Mouse (Mus musculus) limb, embryonic 11.5 days (tissue): ENCODE data around the gene Zfhx3. TPM values are rescaled to one million over a fixed set of nuclear protein-coding genes. Genes with fewer than 3 reads are reported as not detected.

Source experiments
- ATAC-seq: fragments of 200-750 bp; cut with Nextera tagmentation; 2 replicates; pipeline ENCODE4 v1.8.0; 2017; ENCODE audit warnings: low read depth; ENCODE audit not compliant: insufficient number of reproducible peaks, low FRiP score, low TSS enrichment
- DNase-seq: peaks from one replicate; pipeline ENCODE4 v3.0.0-alpha.2; 2015; ENCODE audit warnings: low spot score
- H3K27ac ChIP-seq: fragments of 300-500 bp; sonication (generic); replicated peaks from 2 replicates; pipeline ENCODE4 v1.5.1; 2014; ENCODE audit warnings: low read depth, mild to moderate bottlenecking, low read length
- H3K27me3 ChIP-seq: fragments of 300-500 bp; sonication (generic); 2 replicates; pipeline ENCODE4 v1.6.1; 2014; ENCODE audit warnings: mild to moderate bottlenecking, low read length, mixed read lengths; ENCODE audit not compliant: control insufficient read depth, insufficient read depth
- H3K36me3 ChIP-seq: fragments of 300-500 bp; sonication (generic); 2 replicates; pipeline ENCODE4 v1.6.1; 2014; ENCODE audit warnings: mild to moderate bottlenecking, low read length, moderate library complexity, mixed read lengths; ENCODE audit not compliant: control insufficient read depth, insufficient read depth
- H3K4me1 ChIP-seq: fragments of 300-500 bp; sonication (generic); 2 replicates; pipeline ENCODE4 v1.6.1; 2014; ENCODE audit warnings: low read length, mixed read lengths; ENCODE audit not compliant: control insufficient read depth, insufficient read depth
- H3K4me2 ChIP-seq: fragments of 300-500 bp; sonication (generic); 2 replicates; pipeline ENCODE4 v1.6.1; 2014; ENCODE audit warnings: low read depth, mild to moderate bottlenecking, moderate library complexity; ENCODE audit not compliant: severe bottlenecking
- H3K4me3 ChIP-seq: fragments of 300-500 bp; sonication (generic); 2 replicates; pipeline ENCODE4 v1.5.1; 2014; ENCODE audit warnings: low read depth, low read length
- H3K9ac ChIP-seq: fragments of 300-500 bp; sonication (generic); 2 replicates; pipeline ENCODE4 v1.6.1; 2014; ENCODE audit warnings: mild to moderate bottlenecking, low read length
- H3K9me3 ChIP-seq: fragments of 300-500 bp; sonication (generic); 2 replicates; pipeline ENCODE4 v1.6.1; 2016; ENCODE audit warnings: low read length; ENCODE audit not compliant: control insufficient read depth
- WGBS: fragments of 180-500 bp; shearing (Covaris S2); extraction: QIAGEN DNeasy Blood & Tissue Kit; methylation state at CpG from one replicate; pipeline ENCODE4 v1.1.7; 2014; 5-methylcytosine and 5-hydroxymethylcytosine counted together
- polyA plus RNA-seq: library from polyadenylated mRNA; unstranded; fragments of >200 nt; fragmentation: Nextera tagmentation; extraction: Ambion mirVana; gene quantifications from 2 replicates; pipeline ENCODE4 v1.2.1, GENCODE M21; 2014

The Zfhx3 gene
- polyA plus RNA-seq, 1 experiment from 2014 or later: 36.4 TPM

- Histone ChIP-seq H3K27ac (no peak overlapping the region), H3K36me3 (no peaks in the 10 kb centered on the region), H3K4me2 (no peak overlapping the region), H3K4me1 (peaks cover 12% of the 10 kb centered on the region; the same call in 1 of the 2 replicates), H3K4me3 (no peak overlapping the region), H3K27me3 (no peaks in the 10 kb centered on the region), H3K9ac (no peak overlapping the region), H3K9me3 (no peaks in the 10 kb centered on the region)
- no peak for DNase-seq
- 73% methylated on average over 11 of the region's 11 CpGs for WGBS
- ATAC-seq: no peak
These were observed 611.5 kb downstream of the Zfhx3 start for GRCm38 (mm10) chr8:108553808-108554577.

DNA sequence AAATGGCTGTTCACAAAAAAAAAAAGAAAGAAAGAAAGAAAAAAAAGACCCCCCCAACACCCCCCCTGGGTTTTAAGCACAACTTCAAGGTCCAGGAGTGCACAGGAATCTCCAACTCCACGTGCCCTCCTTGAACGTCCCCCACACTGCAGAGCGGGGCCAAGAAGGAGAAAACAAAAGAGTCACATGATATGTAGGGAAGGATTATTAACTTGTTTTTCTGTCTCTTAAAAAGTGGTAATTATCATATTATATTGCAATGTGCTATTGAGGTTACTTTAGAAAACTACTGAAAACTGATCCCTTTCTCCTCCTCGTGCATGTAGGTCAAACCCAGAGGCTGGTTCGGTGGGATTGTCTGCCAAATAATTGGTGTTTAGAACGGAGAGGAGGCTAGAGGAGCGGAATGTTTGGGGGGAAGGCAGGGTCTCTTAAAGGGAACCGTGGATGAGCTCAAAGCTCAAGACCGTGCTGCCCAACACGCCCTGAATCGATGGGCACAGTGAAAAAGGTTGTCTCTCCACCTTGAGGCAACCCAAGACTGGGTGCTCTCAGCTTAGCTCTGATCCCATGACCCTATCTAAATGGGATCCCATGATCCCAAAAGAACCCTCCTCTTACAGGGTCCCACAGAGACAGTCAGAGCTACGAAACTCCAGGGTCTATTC lies 612.3 kb downstream of the Zfhx3 start:
- H3K9ac ChIP-seq: no peak overlapping the region

GRCm38 (mm10) chr8:108563420-108563819 lies 621.0 kb downstream of the Zfhx3 start:
- no peak overlapping the region for H3K27ac ChIP-seq
- no peak overlapping the region for H3K4me2 ChIP-seq
- 86% methylated on average over 6 of the region's 6 CpGs for WGBS
- no peaks in the 10 kb centered on the region for H3K27me3 ChIP-seq
- ATAC-seq (no peak), DNase-seq (no peak)
- H3K36me3 ChIP-seq: no peaks in the 10 kb centered on the region
- no peaks in the 10 kb centered on the region for H3K4me1 ChIP-seq
- no peak overlapping the region for H3K4me3 ChIP-seq
- H3K9ac ChIP-seq: no peak overlapping the region
- no peaks in the 10 kb centered on the region for H3K9me3 ChIP-seq

More for the DNA sequence above, 612.3 kb downstream of the Zfhx3 start:
- Histone ChIP-seq H3K27me3 (no peaks in the 10 kb centered on the region), H3K36me3 (no peaks in the 10 kb centered on the region), H3K4me2 (no peak overlapping the region), H3K4me3 (no peak overlapping the region), H3K9me3 (no peaks in the 10 kb centered on the region), H3K4me1 (peaks cover 12% of the 10 kb centered on the region; the same call in 1 of the 2 replicates), H3K27ac (no peak overlapping the region)
- WGBS: 78% methylated on average over 12 of the region's 12 CpGs
- ATAC-seq (no peak), DNase-seq (no peak)

GRCm38 (mm10) chr8:108563934-108564564 lies 621.6 kb downstream of the Zfhx3 start:
- Histone ChIP-seq H3K9me3 (no peaks in the 10 kb centered on the region), H3K4me3 (no peak overlapping the region), H3K9ac (no peak overlapping the region), H3K4me1 (no peaks in the 10 kb centered on the region), H3K27ac (no peak overlapping the region), H3K4me2 (no peak overlapping the region), H3K36me3 (no peaks in the 10 kb centered on the region), H3K27me3 (no peaks in the 10 kb centered on the region)
- DNase-seq (no peak), ATAC-seq (no peak)
- 40% methylated on average over 7 of the region's 7 CpGs for WGBS

- no peak for ATAC-seq
- Histone ChIP-seq H3K36me3 (no peaks in the 10 kb centered on the region), H3K27ac (no peak overlapping the region), H3K4me2 (no peak overlapping the region), H3K4me1 (no peaks in the 10 kb centered on the region), H3K4me3 (no peak overlapping the region), H3K27me3 (no peaks in the 10 kb centered on the region), H3K9me3 (no peaks in the 10 kb centered on the region), H3K9ac (no peak overlapping the region)
- no peak for DNase-seq
- WGBS: 79% methylated on average over 12 of the region's 12 CpGs
These were observed 623.6 kb downstream of the Zfhx3 start for GRCm38 (mm10) chr8:108566035-108566434.

GRCm38 (mm10) chr8:108573295-108574017 lies 631.0 kb downstream of the Zfhx3 start:
- no peak for ATAC-seq
- Histone ChIP-seq H3K4me1 (peaks cover 6% of the 10 kb centered on the region), H3K36me3 (no peaks in the 10 kb centered on the region), H3K27ac (no peak overlapping the region), H3K9ac (no peak overlapping the region), H3K4me2 (no peak overlapping the region), H3K4me3 (no peak overlapping the region), H3K9me3 (no peaks in the 10 kb centered on the region), H3K27me3 (no peaks in the 10 kb centered on the region)
- 87% methylated on average over 5 of the region's 5 CpGs for WGBS
- DNase-seq: no peak

GRCm38 (mm10) chr8:108574101-108574500 lies 631.7 kb downstream of the Zfhx3 start:
- H3K4me2 ChIP-seq: no peak overlapping the region
- no peaks in the 10 kb centered on the region for H3K27me3 ChIP-seq
- H3K4me1 ChIP-seq: peaks cover 13% of the 10 kb centered on the region
- H3K36me3 ChIP-seq: no peaks in the 10 kb centered on the region
- no peaks in the 10 kb centered on the region for H3K9me3 ChIP-seq
- H3K4me3 ChIP-seq: no peak overlapping the region
- no peak for DNase-seq
- no peak for ATAC-seq
- WGBS: 36% methylated on average over 7 of the region's 7 CpGs
- H3K27ac ChIP-seq: no peak overlapping the region
- no peak overlapping the region for H3K9ac ChIP-seq

DNA sequence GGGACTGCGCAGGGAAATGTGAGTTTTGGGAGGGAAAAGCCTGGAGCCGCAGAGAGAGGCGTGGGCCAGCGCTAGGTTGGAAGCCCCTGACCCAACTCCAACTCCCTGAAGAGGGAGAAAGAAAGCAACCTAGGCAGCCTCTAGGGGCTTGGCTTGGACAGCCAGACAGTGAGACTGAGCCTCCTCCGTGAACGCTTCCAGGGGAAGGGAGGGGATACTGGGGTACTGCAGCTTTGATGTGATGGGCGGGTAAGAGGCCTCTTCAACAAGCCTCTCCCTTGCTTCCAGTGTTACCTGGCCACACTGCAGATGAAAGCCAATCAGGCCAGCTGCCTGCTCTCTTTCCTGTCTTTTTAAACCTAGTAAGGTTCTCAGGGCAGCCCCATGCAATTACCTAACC lies 635.1 kb downstream of the Zfhx3 start:
- Histone ChIP-seq H3K9ac (no peak overlapping the region), H3K4me3 (no peak overlapping the region)

More for the DNA sequence above, 635.1 kb downstream of the Zfhx3 start:
- no peak for DNase-seq
- H3K36me3 ChIP-seq: no peaks in the 10 kb centered on the region
- ATAC-seq: no peak
- H3K9me3 ChIP-seq: no peaks in the 10 kb centered on the region
- H3K4me1 ChIP-seq: peaks cover 18% of the 10 kb centered on the region
- no peak overlapping the region for H3K27ac ChIP-seq
- 29% methylated on average over 7 of the region's 7 CpGs for WGBS
- no peaks in the 10 kb centered on the region for H3K27me3 ChIP-seq
- H3K4me2 ChIP-seq: no peak overlapping the region
